Mouse (Mus musculus) liver, embryonic 14.5 days (tissue): Measurements from ENCODE around the gene Fez1. TPM values are rescaled to one million over a fixed set of nuclear protein-coding genes. Genes with fewer than 3 reads are reported as not detected.

Experiments
- ATAC-seq: fragments of 200-750 bp; cut with Nextera tagmentation; 2 replicates; pipeline ENCODE4 v1.8.0; 2017; ENCODE audit warnings: moderate number of reproducible peaks, mild to moderate bottlenecking, moderate library complexity; ENCODE audit not compliant: insufficient read depth
- DNase-seq, 3 experiments: peaks; one replicate each; pipeline ENCODE4 v3.0.0-alpha.2; 2012 to 2013; ENCODE audit warnings: low read depth in 3 of 3, low spot score in 3 of 3
- H3K27ac ChIP-seq: fragments of 300-500 bp; sonication (generic); 2 replicates; pipeline ENCODE4 v1.5.1; 2014; ENCODE audit warnings: moderate library complexity, mild to moderate bottlenecking, control low read depth, inconsistent platforms
- H3K27me3 ChIP-seq: fragments of 300-500 bp; sonication (generic); 2 replicates; pipeline ENCODE4 v1.6.1; 2014; ENCODE audit warnings: mild to moderate bottlenecking, low read length, moderate library complexity; ENCODE audit not compliant: control insufficient read depth, insufficient read depth
- H3K36me3 ChIP-seq: fragments of 300-500 bp; sonication (generic); replicated peaks from 2 replicates; pipeline ENCODE4 v1.6.1; 2014; ENCODE audit warnings: low read depth; ENCODE audit not compliant: control insufficient read depth, insufficient read depth
- H3K4me1 ChIP-seq, 2 experiments: fragments of 200-500 bp in 1 of 2; fragments of 300-500 bp in 1 of 2; sonication (generic) in 1 of 2; replicated peaks; 2 replicates each; pipeline ENCODE4 v1.6.1; 2012 to 2014; ENCODE audit warnings: antibody characterized with exemption in 1 of 2, inconsistent platforms in 1 of 2, low read length in 1 of 2; ENCODE audit not compliant: control insufficient read depth in 2 of 2, insufficient read depth in 2 of 2
- H3K4me2 ChIP-seq: fragments of 300-500 bp; sonication (generic); 2 replicates; pipeline ENCODE4 v1.6.1; 2014; ENCODE audit warnings: low read depth, mild to moderate bottlenecking, control low read depth, moderate library complexity
- H3K4me3 ChIP-seq, 2 experiments: fragments of 200-500 bp in 1 of 2; fragments of 300-500 bp in 1 of 2; sonication (generic) in 1 of 2; 2 replicates each; pipeline ENCODE4 v1.5.1; 2012 to 2014; ENCODE audit warnings: low read depth in 2 of 2, low read length in 2 of 2, mild to moderate bottlenecking in 2 of 2, control low read depth in 1 of 2, inconsistent platforms in 1 of 2, moderate library complexity in 1 of 2; ENCODE audit not compliant: insufficient read depth in 1 of 2
- H3K9ac ChIP-seq: fragments of 300-500 bp; sonication (generic); replicated peaks from 2 replicates; pipeline ENCODE4 v1.6.1; 2014; ENCODE audit warnings: mild to moderate bottlenecking, control low read depth, moderate library complexity
- H3K9me3 ChIP-seq: fragments of 300-500 bp; sonication (generic); 2 replicates; pipeline ENCODE4 v1.6.1; 2016; ENCODE audit warnings: low read length, mixed read lengths; ENCODE audit not compliant: control insufficient read depth
- CTCF ChIP-seq: IDR thresholded peaks from 2 replicates; pipeline ENCODE4 v1.5.1; 2016; ENCODE audit warnings: antibody characterized with exemption, low read depth, control low read depth
- EP300 ChIP-seq: IDR thresholded peaks from 2 replicates; pipeline ENCODE4 v1.6.1; 2016; ENCODE audit warnings: antibody characterized with exemption, low read depth
- WGBS: fragments of 180-500 bp; shearing (Covaris S2); extraction: QIAGEN DNeasy Blood & Tissue Kit; methylation state at CpG from one replicate; pipeline ENCODE4 v1.1.7; 2014; ENCODE audit not compliant: insufficient replicate concordance; 5-methylcytosine and 5-hydroxymethylcytosine counted together
- polyA plus RNA-seq, 2 experiments: library from polyadenylated mRNA; depleted of rRNA in 1 of 2; stranded (reverse) in 1 of 2; unstranded in 1 of 2; fragments of >200 nt; fragmentation: Nextera tagmentation in 1 of 2; extraction: Ambion mirVana in 1 of 2; gene quantifications; 2 replicates each; pipeline versions ENCODE4 v1.2.1 to v1.2.3; 2012 to 2014

Gene Fez1
- polyA plus RNA-seq, 2 experiments = 0.12 to 0.28 TPM

- no peak overlapping the region for H3K4me3 ChIP-seq
- no peaks in the 10 kb centered on the region for H3K4me1 ChIP-seq
- no peak for ATAC-seq
- TF ChIP-seq CTCF (no peak), EP300 (no peak)
- H3K27me3 ChIP-seq = no peaks in the 10 kb centered on the region
- H3K9ac ChIP-seq = no peak overlapping the region
- H3K4me2 ChIP-seq = no peak overlapping the region
- 46% methylated on average over 3 of the region's 3 CpGs for WGBS
- no peak overlapping the region for H3K27ac ChIP-seq
- no peaks in the 10 kb centered on the region for H3K36me3 ChIP-seq
- DNase-seq = no peak
- H3K9me3 ChIP-seq = no peaks in the 10 kb centered on the region
Measured at GRCm38 (mm10) chr9:36918582-36918981, 96.9 kb downstream of the Fez1 start.

- DNase-seq (no peak), ATAC-seq (no peak)
Measured at GRCm38 (mm10) chr9:36919472-36919871, 97.8 kb downstream of the Fez1 start.

DNA sequence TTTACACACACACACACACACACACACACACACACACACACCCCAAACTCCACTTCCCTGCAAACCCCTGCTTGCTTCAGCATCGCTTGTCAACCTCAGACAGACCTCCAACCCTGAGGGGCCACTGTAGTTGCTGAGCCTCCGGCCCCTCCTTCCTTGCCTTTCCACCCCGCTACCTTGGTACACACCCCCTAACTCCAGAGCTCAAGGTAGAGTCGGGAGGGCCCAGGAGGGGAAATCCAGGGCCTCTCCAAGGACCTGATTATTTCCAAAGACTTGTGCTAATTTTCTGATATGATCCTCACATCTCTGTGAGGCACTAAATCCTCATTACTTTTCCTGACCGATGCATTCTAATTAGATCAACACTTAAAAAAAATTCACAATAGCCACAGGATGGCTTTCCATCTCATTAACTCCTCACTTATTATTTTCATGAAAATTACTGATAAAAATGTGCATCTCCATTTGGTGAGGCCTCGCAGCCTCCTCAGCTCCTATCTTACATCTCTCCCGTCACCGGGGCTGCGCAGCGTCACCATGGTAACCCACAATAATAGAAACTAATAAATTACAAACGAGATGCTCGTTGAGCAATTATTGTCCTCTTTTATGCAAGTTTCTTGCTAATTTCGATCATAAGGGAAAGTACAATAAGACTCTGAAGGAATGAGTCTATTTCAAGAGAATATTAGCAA, 100.2 kb downstream of the Fez1 start:
- no peaks in the 10 kb centered on the region for H3K36me3 ChIP-seq
- no peak for DNase-seq
- no peak for ATAC-seq
- no peak overlapping the region for H3K9ac ChIP-seq
- WGBS = 57% methylated on average over 13 of the region's 13 CpGs
- H3K4me3 ChIP-seq = no peak overlapping the region
- H3K27me3 ChIP-seq = no peaks in the 10 kb centered on the region
- H3K4me2 ChIP-seq = no peak overlapping the region
- no peaks in the 10 kb centered on the region for H3K4me1 ChIP-seq
- H3K9me3 ChIP-seq = no peaks in the 10 kb centered on the region
- TF ChIP-seq CTCF (no peak), EP300 (no peak)
- H3K27ac ChIP-seq = no peak overlapping the region

More at GRCm38 (mm10) chr9:36919472-36919871, 97.8 kb downstream of the Fez1 start:
- no peak overlapping the region for H3K27ac ChIP-seq
- no peaks in the 10 kb centered on the region for H3K4me1 ChIP-seq
- no peak overlapping the region for H3K9ac ChIP-seq
- no peak overlapping the region for H3K4me2 ChIP-seq
- no peaks in the 10 kb centered on the region for H3K27me3 ChIP-seq
- no peaks in the 10 kb centered on the region for H3K9me3 ChIP-seq
- WGBS = 50% methylated on average over 4 of the region's 4 CpGs
- no peaks in the 10 kb centered on the region for H3K36me3 ChIP-seq
- TF ChIP-seq EP300 (no peak), CTCF (no peak)
- H3K4me3 ChIP-seq = no peak overlapping the region

DNA sequence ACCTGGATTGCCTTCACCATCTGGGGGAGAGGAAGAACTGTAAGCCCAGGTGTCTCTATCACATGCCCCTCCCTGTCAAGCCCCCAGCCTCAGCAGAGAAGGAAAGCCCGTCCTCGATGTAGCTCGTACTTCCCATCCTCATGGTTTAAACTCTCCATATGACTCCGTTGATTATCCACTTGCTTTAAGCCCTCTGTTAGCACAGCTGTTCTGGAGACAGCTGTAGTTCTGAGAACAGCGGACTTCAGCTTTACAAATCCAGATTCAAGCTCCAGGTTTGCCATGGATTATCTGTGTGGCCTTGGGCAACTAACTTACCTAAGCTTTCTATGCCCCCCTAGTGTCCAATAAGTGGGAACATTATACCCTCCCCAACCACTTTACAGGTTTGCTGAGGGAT, 102.1 kb downstream of the Fez1 start:
- H3K27me3 ChIP-seq = no peaks in the 10 kb centered on the region
- no peaks in the 10 kb centered on the region for H3K4me1 ChIP-seq
- ATAC-seq = no peak
- 64% methylated on average over 5 of the region's 5 CpGs for WGBS
- H3K4me3 ChIP-seq = no peak overlapping the region
- TF ChIP-seq CTCF (no peak), EP300 (no peak)
- no peak overlapping the region for H3K27ac ChIP-seq
- H3K9ac ChIP-seq = no peak overlapping the region
- no peaks in the 10 kb centered on the region for H3K36me3 ChIP-seq
- no peak for DNase-seq
- no peak overlapping the region for H3K4me2 ChIP-seq
- H3K9me3 ChIP-seq = no peaks in the 10 kb centered on the region

Other genes starting within 250 kb of the Fez1 start
- gene Gm17689, start 239.2 kb upstream of the Fez1 start, polyA plus RNA-seq (2012; rRNA removed) = not detected in 2 replicates
- gene Gm17689, start 239.2 kb upstream of the Fez1 start, polyA plus RNA-seq (2014; fragmentation: Nextera tagmentation; extraction: Ambion mirVana) = not detected in 2 replicates
- gene A630095E13Rik, start 178.5 kb upstream of the Fez1 start, polyA plus RNA-seq (2012; rRNA removed) = not detected in 2 replicates
- gene A630095E13Rik, start 178.5 kb upstream of the Fez1 start, polyA plus RNA-seq (2014; fragmentation: Nextera tagmentation; extraction: Ambion mirVana) = not detected in 2 replicates
- gene Acrv1, start 128.6 kb upstream of the Fez1 start, polyA plus RNA-seq (2012; rRNA removed) = not detected in 2 replicates
- gene Acrv1, start 128.6 kb upstream of the Fez1 start, polyA plus RNA-seq (2014; fragmentation: Nextera tagmentation; extraction: Ambion mirVana) = not detected in 2 replicates
- gene Chek1, start 94.8 kb upstream of the Fez1 start, polyA plus RNA-seq (2012; rRNA removed) = 5.7 and 8.1 TPM in 2 replicates
- gene Chek1, start 94.8 kb upstream of the Fez1 start, polyA plus RNA-seq (2014; fragmentation: Nextera tagmentation; extraction: Ambion mirVana) = 19.7 and 26.9 TPM in 2 replicates
- 49.3 and 73.7 TPM in 2 replicates for gene Stt3a, start 54.2 kb upstream of the Fez1 start, polyA plus RNA-seq (2012; rRNA removed)
- gene Stt3a, start 54.2 kb upstream of the Fez1 start, polyA plus RNA-seq (2014; fragmentation: Nextera tagmentation; extraction: Ambion mirVana) = 142 and 144 TPM in 2 replicates
- 16.1 and 17.8 TPM in 2 replicates for gene Ei24, start 24.5 kb upstream of the Fez1 start, polyA plus RNA-seq (2012; rRNA removed)
- gene Ei24, start 24.5 kb upstream of the Fez1 start, polyA plus RNA-seq (2014; fragmentation: Nextera tagmentation; extraction: Ambion mirVana) = 12.4 and 12.8 TPM in 2 replicates